Mouse (Mus musculus) NIH3T3 (cell line): ENCODE measurements at regions not wholly inside any gene's neighbourhood (a gene's known extent, or its start where the extent isn't known, plus 50 kb on each side); places are given as distances from the start of the nearest gene placed in this dataset.

Experiments
- DNase-seq: peaks from one replicate; pipeline ENCODE4 v3.0.0-alpha.2; 2012; ENCODE audit warnings: low read depth

DNA sequence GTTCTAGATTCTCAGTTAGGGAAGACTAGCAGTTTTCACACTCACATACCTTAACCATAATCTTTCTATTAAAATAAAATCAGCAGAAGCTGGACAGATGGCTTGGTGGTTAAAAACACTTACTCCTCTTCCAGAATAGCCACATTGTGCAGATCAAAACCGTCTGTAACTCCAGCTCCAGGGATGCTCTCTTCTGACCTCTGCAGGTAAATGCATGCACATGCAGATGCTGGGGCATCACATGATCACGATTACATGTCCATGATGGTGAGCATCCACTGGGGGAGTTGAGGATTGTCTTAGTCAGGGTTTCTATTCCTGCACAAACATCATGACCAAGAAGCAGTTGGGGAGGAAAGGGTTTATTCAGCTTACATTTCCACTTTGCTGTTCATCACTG is 184.8 kb upstream of the Srrm4 start:
- peak; percentile 6 for DNase-seq

- no peak for DNase-seq
These were observed 174.6 kb upstream of the Srrm4 start for GRCm38 (mm10) chr5:116766261-116766660.

DNA sequence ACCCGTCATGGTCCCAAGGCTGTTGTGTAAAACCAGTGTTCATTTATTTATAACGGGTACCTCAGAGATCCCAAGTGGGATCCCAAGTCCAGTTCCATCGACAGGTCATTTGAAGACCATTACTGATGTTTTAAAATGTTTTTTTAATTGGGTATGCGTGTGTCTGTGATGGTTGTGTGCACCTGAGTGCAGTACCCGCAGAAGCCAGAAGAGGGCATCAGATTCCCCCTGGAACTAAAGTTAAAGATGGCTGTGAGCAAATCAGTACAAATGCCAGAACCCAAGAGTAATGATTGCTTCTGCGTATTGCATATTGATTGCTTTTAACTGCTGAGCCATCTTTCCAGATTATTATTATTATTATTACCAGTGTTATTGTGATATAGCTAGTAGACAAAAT is 169.7 kb upstream of the Srrm4 start:
- DNase-seq, result no peak

DNA sequence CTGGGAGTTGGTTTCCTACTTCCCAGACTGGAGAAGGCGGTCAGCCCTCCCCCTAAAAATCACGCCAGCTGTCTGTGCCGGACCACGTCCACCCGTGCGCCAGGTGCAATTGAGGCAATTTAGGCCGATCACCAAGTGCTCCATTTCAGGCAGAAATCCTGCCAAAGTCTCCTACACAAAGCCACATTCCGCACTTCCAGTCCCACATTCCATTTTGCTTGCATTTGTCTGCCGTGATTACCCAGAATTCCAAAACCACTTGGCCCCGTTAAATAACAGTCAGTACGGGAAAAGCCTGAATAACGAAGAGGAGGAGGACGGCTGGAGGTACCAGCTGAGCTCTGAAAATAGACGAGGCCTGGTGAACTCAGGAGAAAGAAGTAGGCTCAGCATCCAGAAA is 167.1 kb upstream of the Srrm4 start:
- no peak for DNase-seq

DNA sequence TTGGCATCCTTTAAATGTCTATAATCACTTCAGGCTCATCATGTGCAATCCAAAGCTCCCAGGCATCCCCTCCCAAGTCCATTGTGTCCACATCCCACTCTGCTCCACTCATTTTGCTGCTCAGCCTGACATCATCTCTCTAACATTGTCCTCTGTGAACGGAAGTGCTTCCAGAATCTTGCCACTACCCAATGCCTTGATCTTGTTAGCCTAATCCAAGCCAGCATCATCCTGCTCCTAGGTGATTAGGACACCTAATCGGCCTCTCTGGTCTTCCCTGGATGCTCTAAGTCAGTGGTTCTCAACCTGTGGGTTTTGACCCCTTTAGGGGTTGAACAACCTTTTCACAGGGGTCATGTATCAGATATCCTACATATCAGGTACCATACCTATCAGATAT is 161.3 kb upstream of the Srrm4 start:
- DNase-seq, result no peak

DNA sequence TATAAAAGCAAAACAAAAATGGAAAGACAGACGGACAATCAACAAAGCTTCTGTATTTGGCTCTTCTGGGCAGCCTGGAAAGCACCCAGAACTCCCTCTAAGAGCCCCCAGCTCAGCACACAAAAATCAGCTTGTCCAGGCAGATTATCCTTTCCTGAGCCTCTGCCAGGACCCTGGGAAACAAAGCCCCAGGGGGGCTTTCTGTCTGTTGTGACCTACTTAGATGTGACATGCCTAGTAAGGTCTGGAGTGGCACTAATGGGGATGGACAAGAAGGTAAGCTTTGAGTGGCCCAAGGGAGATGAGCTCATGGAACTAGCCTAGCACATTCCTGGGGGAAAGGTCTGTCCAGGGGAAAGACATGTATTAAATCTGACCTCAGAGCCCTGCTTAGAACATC is 160.5 kb upstream of the Srrm4 start:
- DNase-seq, result no peak

GRCm38 (mm10) chr5:116745776-116746175 is 154.2 kb upstream of the Srrm4 start:
- DNase-seq, result no peak

- peak; percentile 24 for DNase-seq
These were observed 152.8 kb upstream of the Srrm4 start for GRCm38 (mm10) chr5:116744389-116744788.

DNA sequence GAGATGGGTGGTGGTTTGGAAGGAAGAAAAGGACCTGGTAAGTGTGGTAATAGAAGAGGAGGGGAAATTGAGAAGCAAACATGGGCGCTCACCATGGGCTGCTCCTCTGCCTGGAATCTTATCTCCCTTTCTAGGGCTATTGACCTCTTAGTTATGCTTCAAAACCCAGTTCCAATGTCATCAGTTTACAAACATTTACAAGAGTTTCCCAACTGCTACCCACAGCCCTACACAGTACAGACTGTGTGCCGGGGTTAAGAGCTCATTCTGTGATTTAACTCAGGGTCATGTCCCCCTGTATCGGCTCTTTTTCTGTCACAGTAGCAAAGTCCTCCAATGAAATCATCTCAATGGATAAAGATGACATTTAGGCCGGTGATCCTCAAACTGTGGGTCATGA is 144.0 kb upstream of the Srrm4 start:
- no peak for DNase-seq

DNA sequence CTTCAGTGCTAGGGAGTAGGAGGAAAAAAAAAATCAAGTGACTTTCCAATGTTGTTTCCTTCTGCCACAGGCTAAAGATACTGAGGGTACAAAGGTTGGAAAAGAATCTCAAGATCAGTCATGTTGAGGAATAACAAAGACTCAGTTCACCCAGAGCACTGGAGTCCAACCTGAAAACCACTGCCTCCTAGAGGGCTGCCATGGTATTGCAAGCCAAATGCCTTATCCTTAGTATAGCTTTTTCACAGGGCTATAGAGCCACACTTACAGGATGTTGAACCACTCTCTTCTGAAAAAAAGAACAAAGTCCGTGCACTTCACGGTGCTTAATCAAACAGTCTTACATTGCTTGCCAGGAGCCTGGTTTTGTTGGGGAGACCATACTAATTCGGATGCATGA is 139.9 kb upstream of the Srrm4 start:
- DNase-seq, result no peak

DNA sequence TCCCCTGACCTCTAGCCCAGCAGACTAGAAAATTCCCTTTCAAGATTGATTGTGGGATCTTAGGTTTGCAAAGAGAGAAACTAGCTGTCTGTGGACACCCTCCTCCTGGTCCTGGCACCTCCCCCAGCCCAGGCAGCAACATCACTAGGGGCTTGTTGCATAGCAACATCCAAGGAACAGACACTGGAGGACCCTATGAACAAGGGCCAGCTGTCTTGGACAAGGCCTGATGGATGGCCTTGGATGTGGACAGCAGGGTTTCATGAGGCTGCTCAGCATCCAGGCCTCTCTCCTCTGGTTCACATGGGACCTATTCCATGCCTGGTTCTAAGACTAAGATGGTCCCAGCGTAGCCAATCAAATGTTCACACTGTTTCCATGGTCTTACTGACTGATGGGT is 127.6 kb upstream of the Srrm4 start:
- no peak for DNase-seq

GRCm38 (mm10) chr5:116714256-116714655 is 122.6 kb upstream of the Srrm4 start:
- peak; percentile 84 for DNase-seq

DNA sequence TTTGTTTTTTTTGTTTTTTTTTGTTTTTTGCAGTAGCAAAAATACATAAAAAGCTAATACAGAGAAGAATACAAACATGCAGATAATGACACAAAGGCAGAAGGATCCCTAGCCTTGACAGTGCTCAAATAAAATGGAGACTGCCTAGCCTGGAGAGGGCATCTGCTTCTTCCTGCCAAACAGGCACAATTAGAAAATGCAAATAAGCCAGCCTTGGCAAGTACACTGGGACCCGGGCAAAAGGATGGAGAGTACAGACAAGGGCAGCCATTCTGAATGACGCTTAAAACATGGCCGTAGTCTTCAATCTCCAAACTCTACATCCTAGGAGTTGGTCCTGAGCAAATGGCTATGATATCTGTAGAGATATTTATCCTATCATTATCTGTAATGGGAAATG is 120.4 kb upstream of the Srrm4 start:
- no peak for DNase-seq

- DNase-seq, result no peak
These were observed 116.9 kb upstream of the Srrm4 start for GRCm38 (mm10) chr5:116708505-116708904.

GRCm38 (mm10) chr5:116662466-116662865 is 70.8 kb upstream of the Srrm4 start:
- DNase-seq, result no peak

GRCm38 (mm10) chr5:116661851-116662250 is 70.2 kb upstream of the Srrm4 start:
- no peak for DNase-seq

DNA sequence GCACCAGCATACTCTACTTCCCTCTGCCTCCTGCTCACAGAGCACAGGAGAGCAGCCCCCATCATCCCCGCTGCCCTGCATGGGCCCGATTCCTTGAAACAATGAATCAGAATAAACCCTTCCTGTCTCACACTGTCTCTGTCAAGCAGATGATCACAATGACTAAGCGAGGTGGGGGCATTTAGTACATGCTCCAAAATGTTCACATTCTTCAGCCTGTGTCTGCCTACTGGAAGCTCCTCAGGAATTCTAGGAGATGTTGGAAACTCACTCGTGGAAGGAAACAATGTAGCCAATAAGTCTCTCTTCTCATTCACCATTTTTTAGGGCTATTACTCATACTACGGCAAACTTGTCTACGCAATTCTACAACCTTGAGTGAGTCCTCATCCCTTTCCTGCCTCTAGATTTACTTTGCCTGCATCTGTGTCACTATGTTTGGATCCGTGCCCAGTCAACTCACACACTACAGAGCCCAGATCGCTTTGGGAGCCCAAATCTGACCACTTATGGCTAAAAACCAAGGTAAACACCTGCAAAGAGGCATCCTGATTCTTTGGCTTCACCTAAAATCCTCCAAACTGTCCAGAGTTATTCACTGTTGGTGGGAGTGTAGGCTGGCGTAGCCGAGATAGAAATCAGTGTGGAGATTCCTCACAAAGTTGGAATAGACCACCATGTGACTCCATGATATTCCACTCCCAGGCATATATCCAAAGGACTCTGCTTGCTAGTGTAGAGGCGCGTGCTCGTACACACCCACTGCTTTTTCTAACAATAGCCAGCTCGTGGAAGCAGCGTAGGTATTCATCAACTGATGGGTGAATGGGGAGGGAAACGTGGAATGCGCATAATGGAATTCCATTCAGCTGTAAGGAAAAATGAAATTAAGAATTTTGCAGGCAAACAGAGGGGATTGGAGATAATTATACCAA is 63.1 kb upstream of the Srrm4 start:
- no peak for DNase-seq
